Mouse (Mus musculus): Measurements from ENCODE around the gene Dnajc11.
A peak's percentile ranks its signal among the peaks of the same experiment; 100 is the strongest.

Gene Dnajc11

GRCm38 (mm10) chr4:151932576-151933504, 651 bp upstream of the Dnajc11 start:
- no peak for DNase-seq (ENCODE audit: low spot score)

GRCm38 (mm10) chr4:151934215-151934572, 703 bp downstream of the Dnajc11 start:
- peak; percentile 44 for DNase-seq (ENCODE audit: low spot score)

- peak; percentile 34 for DNase-seq (ENCODE audit: low spot score)
These were observed 4.0 kb downstream of the Dnajc11 start for GRCm38 (mm10) chr4:151937441-151937840.

GRCm38 (mm10) chr4:151938089-151938488, 4.6 kb downstream of the Dnajc11 start:
- no peak for DNase-seq (ENCODE audit: low spot score)

- DNase-seq (ENCODE audit: low spot score), result no peak
These were observed 12.7 kb downstream of the Dnajc11 start for GRCm38 (mm10) chr4:151946211-151946610.

- no peak for DNase-seq (ENCODE audit: low spot score)
These were observed 15.3 kb downstream of the Dnajc11 start for GRCm38 (mm10) chr4:151948497-151949471.

GRCm38 (mm10) chr4:151953209-151953608, 19.7 kb downstream of the Dnajc11 start:
- no peak for DNase-seq (ENCODE audit: low spot score)

GRCm38 (mm10) chr4:151955791-151956190, 22.3 kb downstream of the Dnajc11 start:
- DNase-seq (ENCODE audit: low spot score), result no peak

GRCm38 (mm10) chr4:151957584-151958315, 24.3 kb downstream of the Dnajc11 start:
- DNase-seq (ENCODE audit: low spot score), result no peak

GRCm38 (mm10) chr4:151959849-151960512, 26.5 kb downstream of the Dnajc11 start:
- DNase-seq (ENCODE audit: low spot score), result no peak

GRCm38 (mm10) chr4:151960513-151960854, 27.0 kb downstream of the Dnajc11 start:
- DNase-seq (ENCODE audit: low spot score), result peak; percentile 60

GRCm38 (mm10) chr4:151962817-151963216, 29.3 kb downstream of the Dnajc11 start:
- no peak for DNase-seq (ENCODE audit: low spot score)

GRCm38 (mm10) chr4:151968204-151968921, 34.9 kb downstream of the Dnajc11 start:
- no peak for DNase-seq (ENCODE audit: low spot score)

GRCm38 (mm10) chr4:151972221-151972967, 38.9 kb downstream of the Dnajc11 start:
- DNase-seq (ENCODE audit: low spot score), result peak; percentile 52

- peak; percentile 44 for DNase-seq (ENCODE audit: low spot score)
These were observed 42.0 kb downstream of the Dnajc11 start for GRCm38 (mm10) chr4:151975441-151975840.

GRCm38 (mm10) chr4:151977748-151978147, 44.3 kb downstream of the Dnajc11 start:
- DNase-seq (ENCODE audit: low spot score), result peak; percentile 81

- DNase-seq (ENCODE audit: low spot score), result peak; percentile 33
These were observed 47.2 kb downstream of the Dnajc11 start for GRCm38 (mm10) chr4:151980699-151981098.

GRCm38 (mm10) chr4:151981363-151981762, 47.9 kb downstream of the Dnajc11 start:
- peak; percentile 84 for DNase-seq (ENCODE audit: low spot score)

- no peak for DNase-seq (ENCODE audit: low spot score)
These were observed 49.6 kb downstream of the Dnajc11 start for GRCm38 (mm10) chr4:151983043-151983442.

GRCm38 (mm10) chr4:151983560-151983959, 50.1 kb downstream of the Dnajc11 start:
- DNase-seq (ENCODE audit: low spot score), result no peak

Data from MN1 (cell line).